Comparison of ENCODE assay signal across 22 mouse cellular contexts in the genomic region with DNA sequence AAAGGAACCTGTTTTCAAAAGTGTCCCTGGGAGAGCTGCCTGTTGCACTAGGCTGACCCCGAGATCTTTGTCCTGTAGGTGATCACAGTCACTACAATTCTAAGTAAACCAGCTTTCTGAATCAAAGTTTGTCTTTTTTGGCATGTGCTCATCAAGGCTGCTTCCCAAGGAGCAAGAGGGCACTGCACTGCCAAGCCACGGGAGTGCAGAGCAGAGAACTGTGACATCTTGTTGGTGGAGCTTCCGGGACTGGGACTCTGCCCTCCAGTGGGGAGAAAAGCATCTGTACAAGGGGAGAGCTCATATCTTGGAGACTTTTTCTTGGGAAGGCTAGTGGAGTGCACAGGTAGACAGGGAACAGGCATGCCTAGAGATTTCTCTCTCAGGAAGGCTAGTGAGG. TPM values are rescaled to one million over a fixed set of nuclear protein-coding genes. Genes with fewer than 3 reads are reported as not detected.
DNase-seq lines count a peak whose midpoint lies in the region; ATAC-seq and TF ChIP-seq lines count a peak whose summit lies in the region.
"Had no signal": no experiment of that assay in that cellular context is flagged by ENCODE, and none has a peak within 500 bp of the region (broad histone marks: within the 10 kb centered on the region; RNA-seq: fewer than 3 reads in every experiment).

No protein-coding gene starts in this region.

- H3K36me3 ChIP-seq in embryonic facial prominence, embryonic 13.5 days, result no peaks in the 10 kb centered on the region
- no peaks in the 10 kb centered on the region for H3K36me3 ChIP-seq in embryonic facial prominence, embryonic 10.5 days (replicated peaks)
- H3K36me3 ChIP-seq in kidney, adult 2 months (ENCODE audit: control insufficient read depth, insufficient read depth, low read length), result no peaks in the 10 kb centered on the region
- H3K36me3 ChIP-seq in kidney, embryonic 14.5 days (ENCODE audit: control insufficient read depth, insufficient read depth, low read length), result no peaks in the 10 kb centered on the region
- H3K36me3 ChIP-seq in embryonic facial prominence, embryonic 14.5 days (ENCODE audit: control insufficient read depth, insufficient read depth, low read length), result no peaks in the 10 kb centered on the region
- H3K36me3 ChIP-seq: forebrain, embryonic 12.5 days; hindbrain, embryonic 12.5 days; intestine, embryonic 15.5 days; limb, embryonic 12.5 days; lung, embryonic 15.5 days; midbrain, embryonic 13.5 days had no signal

- 54% methylated on average over 3 of the region's 3 CpGs for WGBS in embryonic facial prominence, embryonic 13.5 days
- 65% methylated on average over 3 of the region's 3 CpGs for WGBS in embryonic facial prominence, embryonic 10.5 days
- WGBS in kidney, adult 2 months, result 41% methylated on average over 3 of the region's 3 CpGs
- 53% methylated on average over 3 of the region's 3 CpGs for WGBS in kidney, embryonic 14.5 days
- 53% methylated on average over 3 of the region's 3 CpGs for WGBS in embryonic facial prominence, embryonic 14.5 days

- ATAC-seq in embryonic facial prominence, embryonic 13.5 days (ENCODE audit: insufficient number of reproducible peaks, insufficient read depth, low FRiP score, low TSS enrichment, low read depth), result no peak
- no peak for ATAC-seq in kidney, embryonic 14.5 days (ENCODE audit: low FRiP score, low TSS enrichment)
- peak; percentile 24; the same call in 1 of the 2 replicates for ATAC-seq in embryonic facial prominence, embryonic 14.5 days (ENCODE audit: low read depth)
- ATAC-seq: intestine, embryonic 15.5 days; midbrain, embryonic 13.5 days had no signal

- no peak for TF ChIP-seq POLR2A in kidney, adult 2 months (IDR thresholded peaks at IDR 0.05; ENCODE audit: low read depth, low read length)

- intact Hi-C loops in left cerebral cortex, postnatal 14 days (cut with DNase I), result no loop called here

- H3K4me1 ChIP-seq in embryonic facial prominence, embryonic 13.5 days, result no peaks in the 10 kb centered on the region
- H3K4me1 ChIP-seq in embryonic facial prominence, embryonic 10.5 days, result peaks cover 5% of the 10 kb centered on the region; the same call in 1 of the 2 replicates
- H3K4me1 ChIP-seq in kidney, adult 2 months (ENCODE audit: control insufficient read depth, insufficient read depth, low read length), result peaks cover 20% of the 10 kb centered on the region
- no peaks in the 10 kb centered on the region for H3K4me1 ChIP-seq in kidney, embryonic 14.5 days (ENCODE audit: control insufficient read depth, insufficient read depth, low read length)
- no peaks in the 10 kb centered on the region for H3K4me1 ChIP-seq in embryonic facial prominence, embryonic 14.5 days (ENCODE audit: control insufficient read depth, insufficient read depth, low read length)
- H3K4me1 ChIP-seq: forebrain, embryonic 12.5 days; hindbrain, embryonic 12.5 days; intestine, embryonic 15.5 days; limb, embryonic 12.5 days; lung, embryonic 15.5 days; midbrain, embryonic 13.5 days had no signal

- no peak overlapping the region for H3K4me3 ChIP-seq in embryonic facial prominence, embryonic 13.5 days
- H3K4me3 ChIP-seq in embryonic facial prominence, embryonic 10.5 days, result no peak overlapping the region
- H3K4me3 ChIP-seq in kidney, adult 2 months (ENCODE audit: insufficient read depth, low read depth, low read length), result no peak overlapping the region
- no peak overlapping the region for H3K4me3 ChIP-seq in kidney, embryonic 14.5 days (ENCODE audit: low read length)
- H3K4me3 ChIP-seq in embryonic facial prominence, embryonic 14.5 days (ENCODE audit: low read depth, low read length), result no peak overlapping the region
- H3K4me3 ChIP-seq: forebrain, embryonic 12.5 days; hindbrain, embryonic 12.5 days; intestine, embryonic 15.5 days; limb, embryonic 12.5 days; lung, embryonic 15.5 days; midbrain, embryonic 13.5 days; myocyte had no signal

- no peaks in the 10 kb centered on the region for H3K27me3 ChIP-seq in embryonic facial prominence, embryonic 13.5 days
- H3K27me3 ChIP-seq in embryonic facial prominence, embryonic 10.5 days (replicated peaks; ENCODE audit: low read depth, poor library complexity, severe bottlenecking), result no peaks in the 10 kb centered on the region
- H3K27me3 ChIP-seq in kidney, adult 2 months (replicated peaks; ENCODE audit: control insufficient read depth, insufficient read depth, low read length), result no peaks in the 10 kb centered on the region
- no peaks in the 10 kb centered on the region for H3K27me3 ChIP-seq in kidney, embryonic 14.5 days (ENCODE audit: control insufficient read depth, insufficient read depth, low read length)
- H3K27me3 ChIP-seq in embryonic facial prominence, embryonic 14.5 days (replicated peaks; ENCODE audit: control insufficient read depth, insufficient read depth, low read length), result no peaks in the 10 kb centered on the region
- H3K27me3 ChIP-seq: forebrain, embryonic 12.5 days; hindbrain, embryonic 12.5 days; intestine, embryonic 15.5 days; limb, embryonic 12.5 days; lung, embryonic 15.5 days; midbrain, embryonic 13.5 days had no signal

- H3K27ac ChIP-seq in embryonic facial prominence, embryonic 13.5 days, result 0 out of 2 replicates have a peak overlapping the region, but pooled peaks have one; percentile 39
- no peak overlapping the region for H3K27ac ChIP-seq in embryonic facial prominence, embryonic 10.5 days (replicated peaks)
- H3K27ac ChIP-seq in kidney, adult 2 months (ENCODE audit: insufficient read depth, low read depth, low read length), result peak overlapping the region; percentile 66
- H3K27ac ChIP-seq in kidney, embryonic 14.5 days (ENCODE audit: low read depth, low read length), result no peak overlapping the region
- H3K27ac ChIP-seq in embryonic facial prominence, embryonic 14.5 days (replicated peaks; ENCODE audit: low read depth, low read length), result no peak overlapping the region
- H3K27ac ChIP-seq: forebrain, embryonic 12.5 days; hindbrain, embryonic 12.5 days; intestine, embryonic 15.5 days; limb, embryonic 12.5 days; liver, embryonic 14.5 days; lung, embryonic 15.5 days; midbrain, embryonic 13.5 days had no signal

- no peaks in the 10 kb centered on the region for H3K9me3 ChIP-seq in embryonic facial prominence, embryonic 13.5 days
- no peaks in the 10 kb centered on the region for H3K9me3 ChIP-seq in embryonic facial prominence, embryonic 10.5 days
- H3K9me3 ChIP-seq in kidney, embryonic 14.5 days (ENCODE audit: control insufficient read depth, low read length), result no peaks in the 10 kb centered on the region
- no peaks in the 10 kb centered on the region for H3K9me3 ChIP-seq in embryonic facial prominence, embryonic 14.5 days (ENCODE audit: control insufficient read depth, low read length)
- H3K9me3 ChIP-seq: forebrain, embryonic 12.5 days; hindbrain, embryonic 12.5 days; intestine, embryonic 15.5 days; limb, embryonic 12.5 days; lung, embryonic 15.5 days; midbrain, embryonic 13.5 days had no signal

- no peak for DNase-seq in embryonic facial prominence, embryonic 10.5 days (ENCODE audit: low spot score)
- peak; percentile 93 for DNase-seq in kidney, adult 2 months
- no peak for DNase-seq in embryonic facial prominence, embryonic 14.5 days (ENCODE audit: low spot score)
- peak; percentile 50 for DNase-seq in kidney, postnatal 14 days
- DNase-seq in left cerebral cortex, postnatal 14 days (ENCODE audit: low spot score in 2 of 2), result no peak
- no peak for DNase-seq in frontal cortex, adult 2 months (ENCODE audit: extremely low spot score in 1 of 2, low spot score in 1 of 2)
- DNase-seq: adrenal gland, adult 8-10 months; cerebellum, adult 9-11 months; embryo, embryonic 11 days; gastrocnemius, postnatal 14 days; heart, adult 18-20 months; thymus, adult 2 months had no signal

- no peak overlapping the region for H3K4me2 ChIP-seq in embryonic facial prominence, embryonic 13.5 days
- H3K4me2 ChIP-seq in kidney, embryonic 14.5 days (replicated peaks; ENCODE audit: low read depth, low read length), result no peak overlapping the region
- H3K4me2 ChIP-seq in embryonic facial prominence, embryonic 14.5 days (ENCODE audit: low read depth, low read length), result no peak overlapping the region
- H3K4me2 ChIP-seq: forebrain, embryonic 12.5 days; hindbrain, embryonic 12.5 days; intestine, embryonic 15.5 days; limb, embryonic 12.5 days; lung, embryonic 15.5 days; midbrain, embryonic 13.5 days had no signal

- TF ChIP-seq CTCF in kidney, adult 2 months (conservative IDR thresholded peaks at IDR 0.05; ENCODE audit: insufficient read depth, insufficient read length, low read depth, low read length), result peak; percentile 53

- no peak overlapping the region for H3K9ac ChIP-seq in embryonic facial prominence, embryonic 13.5 days
- no peak overlapping the region for H3K9ac ChIP-seq in kidney, embryonic 14.5 days (ENCODE audit: low read depth, low read length)
- no peak overlapping the region for H3K9ac ChIP-seq in embryonic facial prominence, embryonic 14.5 days (ENCODE audit: low read depth, low read length)
- H3K9ac ChIP-seq: forebrain, embryonic 12.5 days; hindbrain, embryonic 12.5 days; intestine, embryonic 15.5 days; limb, embryonic 12.5 days; liver, embryonic 14.5 days; lung, embryonic 15.5 days; midbrain, embryonic 13.5 days had no signal

RNA-seq across cellular contexts. Expression of a gene that starts 21.9 kb away (rescaled TPM):
- polyA plus RNA-seq in embryonic facial prominence, embryonic 13.5 days (2015; fragmentation: Nextera tagmentation; extraction: Ambion mirVana), result 156 and 158 TPM in 2 replicates
- 163 and 165 TPM in 2 replicates for polyA plus RNA-seq in embryonic facial prominence, embryonic 10.5 days (2016; fragmentation: Nextera tagmentation; extraction: Ambion mirVana)
- 38.1 and 51.8 TPM in 2 replicates for polyA plus RNA-seq in kidney, adult 2 months (2012; rRNA removed)
- polyA plus RNA-seq in kidney, embryonic 14.5 days (2014; fragmentation: Nextera tagmentation; extraction: Ambion mirVana), result 48.9 and 120 TPM in 2 replicates
- 48.1 and 48.4 TPM in 2 replicates for polyA plus RNA-seq in embryonic facial prominence, embryonic 14.5 days (2014; fragmentation: Nextera tagmentation; extraction: Ambion mirVana)
- 100 to 1,000 TPM; 119 to 127 TPM for total RNA-seq in left cerebral cortex, postnatal 14 days (2021)
- 112 and 124 TPM in 2 replicates for polyA plus RNA-seq in frontal cortex, adult 2 months (2012; rRNA removed)

Comparison
In these comparisons a context has a peak if more than half of its experiments do, and no peak if none do; other contexts are left out.
1. H3K27ac ChIP-seq: peak in embryonic facial prominence, embryonic 13.5 days (single experiment) and kidney, adult 2 months (single experiment); none in embryonic facial prominence, embryonic 10.5 days (single experiment), kidney, embryonic 14.5 days (single experiment) and embryonic facial prominence, embryonic 14.5 days (single experiment).
2. DNase-seq: peak in kidney, adult 2 months (single experiment) and kidney, postnatal 14 days (single experiment); none in embryonic facial prominence, embryonic 10.5 days (single experiment), embryonic facial prominence, embryonic 14.5 days (single experiment), left cerebral cortex, postnatal 14 days (0 of 2) and frontal cortex, adult 2 months (0 of 2).